Mouse (Mus musculus): Measurements from ENCODE around the gene Klk1b26.
"Not testable (repeated sequence)": the region's sequence is repeated elsewhere in the genome, so short reads cannot be mapped to it uniquely, and the experiment has no call there.

Klk1b26 gene

GRCm38 (mm10) chr7:44011868-44012267 lies at the start of gene Klk1b26:
Gene Klk1b26 (plus strand): TSS chr7:44012168.
- not testable (repeated sequence) for DNase-seq (ENCODE audit: low spot score in 2 of 2)

DNA sequence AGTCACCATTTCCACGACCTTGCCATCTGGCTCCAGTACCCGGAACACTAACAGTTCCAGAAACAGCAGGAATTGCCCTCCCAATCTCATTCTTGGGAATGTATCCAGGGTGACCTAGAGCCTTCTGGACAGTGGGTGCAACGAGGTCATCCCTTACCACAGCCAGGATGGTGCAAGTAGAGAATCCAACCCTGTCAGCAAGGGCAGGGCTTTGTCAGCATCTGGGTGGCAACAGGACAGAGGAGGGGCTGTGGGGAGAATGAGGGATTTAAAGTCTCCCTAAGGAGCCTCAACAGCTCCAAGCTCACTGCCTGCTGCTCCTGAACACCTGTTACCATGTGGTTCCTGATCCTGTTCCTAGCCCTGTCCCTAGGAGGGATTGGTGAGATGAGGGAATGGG lies 45.5 kb upstream of the Klk1b26 start, which contains the start of gene Klk1b1:
Gene Klk1b1 (plus strand): TSS at position 301 of the 400 bp plus-strand sequence.
- no peak for DNase-seq (ENCODE audit: low spot score in 2 of 2)

- no peak for DNase-seq (ENCODE audit: low spot score in 2 of 2)
Measured at GRCm38 (mm10) chr7:43967058-43967457, 44.9 kb upstream of the Klk1b26 start.

- no peak for DNase-seq (ENCODE audit: low spot score in 2 of 2)
Measured at GRCm38 (mm10) chr7:43967612-43968011, 44.4 kb upstream of the Klk1b26 start.

DNA sequence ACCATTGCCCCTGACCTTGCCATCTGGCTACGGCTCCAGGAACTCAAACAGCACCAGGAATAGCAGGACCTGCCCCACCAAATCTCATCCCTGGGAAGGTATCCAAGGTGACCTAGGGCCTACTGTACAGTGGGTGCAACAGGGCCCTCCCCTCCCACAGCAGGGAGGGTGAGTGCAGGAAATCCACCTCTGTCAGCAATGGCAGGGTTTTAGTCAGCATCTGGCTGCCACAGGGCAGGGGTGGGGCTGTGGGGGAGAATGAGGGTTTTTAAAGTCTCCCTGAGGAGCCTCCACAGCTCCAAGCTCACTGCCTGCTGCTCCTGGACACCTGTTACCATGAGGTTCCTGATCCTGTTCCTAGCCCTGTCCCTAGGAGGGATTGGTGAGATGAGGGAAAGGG lies 36.2 kb upstream of the Klk1b26 start, which contains the start of gene Klk1b9:
Gene Klk1b9 (plus strand): TSS at position 301 of the 400 bp plus-strand sequence.
- DNase-seq (ENCODE audit: low spot score in 2 of 2), result not testable (repeated sequence)

- DNase-seq (ENCODE audit: low spot score in 2 of 2), result no peak
Measured at GRCm38 (mm10) chr7:43985657-43986056, 26.3 kb upstream of the Klk1b26 start.

GRCm38 (mm10) chr7:43994821-43995220 lies 17.1 kb upstream of the Klk1b26 start:
- DNase-seq (ENCODE audit: low spot score in 2 of 2), result not testable (repeated sequence)

GRCm38 (mm10) chr7:43995577-43995976 lies 16.4 kb upstream of the Klk1b26 start, which contains the start of gene Klk1b11:
Gene Klk1b11 (plus strand): TSS chr7:43995877.
- DNase-seq (ENCODE audit: low spot score in 2 of 2), result not testable (repeated sequence)

DNA sequence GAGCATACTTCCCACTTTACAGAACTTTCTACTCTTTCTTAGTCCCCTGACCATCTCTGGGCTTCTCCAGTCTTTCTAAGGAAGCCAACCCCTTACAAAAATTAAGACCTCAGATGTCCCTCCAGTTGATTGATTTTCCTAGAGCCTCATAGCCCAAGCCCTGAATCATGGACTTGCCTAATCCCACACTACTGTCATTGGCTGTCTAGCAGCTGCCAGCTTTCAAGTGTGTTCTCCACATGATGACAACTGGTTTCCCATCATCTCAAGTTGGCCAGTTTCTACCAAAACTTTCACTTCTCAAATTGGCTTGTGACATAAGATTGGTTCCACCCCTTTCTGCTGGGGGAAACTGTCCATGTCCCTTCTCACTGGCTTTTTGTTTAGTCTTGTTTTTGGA lies 7.1 kb upstream of the Klk1b26 start:
- DNase-seq (ENCODE audit: low spot score in 2 of 2), result no peak

- not testable (repeated sequence) for DNase-seq (ENCODE audit: low spot score in 2 of 2)
Measured at GRCm38 (mm10) chr7:44014666-44015065, 2.7 kb downstream of the Klk1b26 start.

GRCm38 (mm10) chr7:44015071-44015470 lies 3.1 kb downstream of the Klk1b26 start:
- DNase-seq (ENCODE audit: low spot score in 2 of 2), result no peak

DNA sequence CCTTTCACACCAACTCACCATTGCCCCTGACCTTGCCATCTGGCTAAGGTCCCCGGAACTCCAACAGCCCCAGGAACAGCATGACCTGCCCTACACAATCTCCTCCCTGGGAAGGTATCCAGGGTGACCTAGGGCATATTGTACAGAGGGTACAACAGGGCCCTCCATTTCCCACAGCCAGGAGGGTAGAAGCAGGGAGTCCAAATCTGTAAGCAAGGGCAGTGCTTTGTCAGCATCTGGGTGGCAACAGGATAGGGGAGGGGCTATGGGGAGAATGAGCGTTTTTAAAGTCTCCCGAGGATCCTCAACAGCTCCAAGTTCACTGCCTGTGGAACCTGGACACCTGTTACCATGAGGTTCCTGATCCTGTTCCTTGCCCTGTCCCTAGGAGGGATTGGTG lies 40.0 kb downstream of the Klk1b26 start, which contains the start of gene Klk1b27:
Gene Klk1b27 (plus strand): TSS at position 301 of the 400 bp plus-strand sequence.
- DNase-seq (ENCODE audit: low spot score in 2 of 2), result not testable (repeated sequence)
